Mouse (Mus musculus): ENCODE data around the gene Masp2. TPM values are rescaled to one million over a fixed set of nuclear protein-coding genes. Genes with fewer than 3 reads are reported as not detected.

Masp2 gene
- total and polyA plus RNA-seq, 2 experiments from 2014 or later = not detected

DNA sequence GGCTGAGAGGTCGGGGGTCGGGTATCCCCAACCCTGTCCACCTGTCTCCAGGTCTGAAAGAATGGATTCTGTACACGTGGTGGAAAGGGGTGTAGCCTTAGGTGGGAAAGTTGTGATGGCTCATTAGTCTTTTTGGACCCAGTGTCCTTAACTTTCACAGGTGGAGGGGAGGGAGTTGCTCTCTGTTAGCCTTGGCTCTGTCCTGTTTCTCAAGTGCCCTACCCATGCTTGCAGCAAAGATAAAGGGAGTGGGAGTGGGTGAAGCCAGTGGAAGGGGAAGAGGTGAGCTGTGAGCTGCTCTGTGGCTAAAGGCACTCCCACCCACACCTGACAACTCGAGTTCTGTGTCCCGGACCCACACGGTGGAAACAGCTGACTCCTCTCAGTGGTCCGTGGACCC lies 61.0 kb downstream of the Masp2 start:
- no peaks in the 10 kb centered on the region for H3K36me3 ChIP-seq (replicated peaks; ENCODE audit: control insufficient read depth, insufficient read depth, low read length)
- H3K4me2 ChIP-seq (ENCODE audit: low read depth, low read length) = no peak overlapping the region
- no peaks in the 10 kb centered on the region for H3K27me3 ChIP-seq (ENCODE audit: control insufficient read depth, insufficient read depth, low read length)
- no peaks in the 10 kb centered on the region for H3K9me3 ChIP-seq (replicated peaks; ENCODE audit: control insufficient read depth, low read length)
- DNase-seq (ENCODE audit: low spot score) = no peak
- TF ChIP-seq CTCF (IDR thresholded peaks at IDR 0.05; ENCODE audit: low read depth) = no peak
- H3K4me1 ChIP-seq (ENCODE audit: control insufficient read depth, insufficient read depth) = peaks cover 5% of the 10 kb centered on the region; the same call in 1 of the 2 replicates
- no peak overlapping the region for H3K9ac ChIP-seq (replicated peaks; ENCODE audit: low read depth, low read length)
- no peak for ATAC-seq (ENCODE audit: insufficient read depth, low read depth)
- no peak overlapping the region for H3K4me3 ChIP-seq (ENCODE audit: low read depth, low read length)
- 74% methylated on average over 7 of the region's 7 CpGs for WGBS
- H3K27ac ChIP-seq (ENCODE audit: low read depth) = no peak overlapping the region

DNA sequence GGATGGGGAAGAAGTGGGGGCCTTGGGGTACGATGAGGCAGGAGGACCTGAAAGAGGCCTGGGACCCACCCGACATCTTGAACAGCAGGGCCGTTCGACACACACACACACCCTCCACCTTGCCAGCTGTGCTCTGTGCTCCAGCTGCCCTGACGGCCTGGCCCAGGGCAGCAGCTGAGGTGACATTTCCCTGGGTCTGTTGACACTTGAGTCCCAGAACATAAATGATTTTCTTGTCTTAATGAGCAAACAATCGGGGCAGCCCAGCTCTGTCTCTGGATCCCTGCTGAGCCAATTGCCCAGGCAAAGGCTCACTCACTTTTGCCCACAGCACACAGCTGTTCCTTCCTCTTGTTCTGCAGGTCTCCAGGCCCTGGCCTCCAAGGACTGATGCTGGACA lies 61.7 kb downstream of the Masp2 start:
- no peak for TF ChIP-seq EP300 (IDR thresholded peaks at IDR 0.05; ENCODE audit: low read depth)
- no peak for TF ChIP-seq CTCF (IDR thresholded peaks at IDR 0.05; ENCODE audit: low read depth)
- WGBS = 78% methylated on average over 6 of the region's 6 CpGs
- no peak overlapping the region for H3K4me3 ChIP-seq (ENCODE audit: low read depth, low read length)
- no peak overlapping the region for H3K9ac ChIP-seq (replicated peaks; ENCODE audit: low read depth, low read length)
- DNase-seq (ENCODE audit: low spot score) (no peak), ATAC-seq (ENCODE audit: insufficient read depth, low read depth) (no peak)
- no peak overlapping the region for H3K4me2 ChIP-seq (ENCODE audit: low read depth, low read length)
- H3K27ac ChIP-seq (ENCODE audit: low read depth) = no peak overlapping the region
- H3K4me1 ChIP-seq (ENCODE audit: control insufficient read depth, insufficient read depth) = peaks cover 10% of the 10 kb centered on the region; the same call in 1 of the 2 replicates
- H3K9me3 ChIP-seq (replicated peaks; ENCODE audit: control insufficient read depth, low read length) = no peaks in the 10 kb centered on the region
- no peaks in the 10 kb centered on the region for H3K27me3 ChIP-seq (ENCODE audit: control insufficient read depth, insufficient read depth, low read length)
- H3K36me3 ChIP-seq (replicated peaks; ENCODE audit: control insufficient read depth, insufficient read depth, low read length) = no peaks in the 10 kb centered on the region

Other genes with a start within 250 kb of the Masp2 start
- 25.6 and 32.4 TPM in 2 replicates for gene Ubiad1, start 157.8 kb upstream of the Masp2 start, total RNA-seq (2014; rRNA removed; ENCODE audit: low replicate concordance)
- 18.9 and 19.6 TPM in 2 replicates for gene Ubiad1, start 157.8 kb upstream of the Masp2 start, polyA plus RNA-seq (2015; fragmentation: Nextera tagmentation; extraction: Ambion mirVana)
- gene Mtor, start 153.9 kb upstream of the Masp2 start, total RNA-seq (2014; rRNA removed; ENCODE audit: low replicate concordance) = 31.2 and 52.2 TPM in 2 replicates
- 17.3 and 20.5 TPM in 2 replicates for gene Mtor, start 153.9 kb upstream of the Masp2 start, polyA plus RNA-seq (2015; fragmentation: Nextera tagmentation; extraction: Ambion mirVana)
- gene Angptl7, start 102.1 kb upstream of the Masp2 start, total RNA-seq (2014; rRNA removed; ENCODE audit: low replicate concordance) = 2.9 and 4.9 TPM in 2 replicates
- gene Angptl7, start 102.1 kb upstream of the Masp2 start, polyA plus RNA-seq (2015; fragmentation: Nextera tagmentation; extraction: Ambion mirVana) = 8.9 and 9.1 TPM in 2 replicates
- gene Exosc10, start 44.1 kb upstream of the Masp2 start, total RNA-seq (2014; rRNA removed; ENCODE audit: low replicate concordance) = 47.0 and 57.0 TPM in 2 replicates
- 43.0 TPM in 2 replicates for gene Exosc10, start 44.1 kb upstream of the Masp2 start, polyA plus RNA-seq (2015; fragmentation: Nextera tagmentation; extraction: Ambion mirVana)
- 15.0 and 45.7 TPM in 2 replicates for gene Srm, start 11.1 kb upstream of the Masp2 start, total RNA-seq (2014; rRNA removed; ENCODE audit: low replicate concordance)
- gene Srm, start 11.1 kb upstream of the Masp2 start, polyA plus RNA-seq (2015; fragmentation: Nextera tagmentation; extraction: Ambion mirVana) = 46.4 and 51.4 TPM in 2 replicates
- 69.0 and 89.9 TPM in 2 replicates for gene Tardbp, start 24.5 kb downstream of the Masp2 start, total RNA-seq (2014; rRNA removed; ENCODE audit: low replicate concordance)
- gene Tardbp, start 24.5 kb downstream of the Masp2 start, polyA plus RNA-seq (2015; fragmentation: Nextera tagmentation; extraction: Ambion mirVana) = 93.5 and 100 TPM in 2 replicates
- 0.15 and 1.0 TPM in 2 replicates for gene Gm572, start 40.8 kb downstream of the Masp2 start, total RNA-seq (2014; rRNA removed; ENCODE audit: low replicate concordance)
- gene Gm572, start 40.8 kb downstream of the Masp2 start, polyA plus RNA-seq (2015; fragmentation: Nextera tagmentation; extraction: Ambion mirVana) = 0.36 and 0.70 TPM in 2 replicates
- 42.6 and 45.4 TPM in 2 replicates for gene Casz1, start 201.9 kb downstream of the Masp2 start, total RNA-seq (2014; rRNA removed; ENCODE audit: low replicate concordance)
- 13.7 and 16.4 TPM in 2 replicates for gene Casz1, start 201.9 kb downstream of the Masp2 start, polyA plus RNA-seq (2015; fragmentation: Nextera tagmentation; extraction: Ambion mirVana)

Data from heart, postnatal 0 days (tissue).